Mouse (Mus musculus): ENCODE results near the gene Rad51d. TPM values are rescaled to one million over a fixed set of nuclear protein-coding genes. Genes with fewer than 3 reads are reported as not detected.
"Not testable (repeated sequence)": the region's sequence is repeated elsewhere in the genome, so short reads cannot be mapped to it uniquely, and the experiment has no call there.

Rad51d gene
- total RNA-seq, 1 experiment from 2014 or later: 16.0 TPM

GRCm38 (mm10) chr11:82833929-82834328 is 56.5 kb downstream of the Rad51d start:
- ATAC-seq (replicated peaks; ENCODE audit: low read depth, poor library complexity, severe bottlenecking): peak; percentile 83

GRCm38 (mm10) chr11:82832402-82832801 is 58.0 kb downstream of the Rad51d start:
- not testable (repeated sequence) for ATAC-seq (replicated peaks; ENCODE audit: low read depth, poor library complexity, severe bottlenecking)

GRCm38 (mm10) chr11:82831008-82831893 is 59.2 kb downstream of the Rad51d start:
- ATAC-seq (replicated peaks; ENCODE audit: low read depth, poor library complexity, severe bottlenecking): no peak

DNA sequence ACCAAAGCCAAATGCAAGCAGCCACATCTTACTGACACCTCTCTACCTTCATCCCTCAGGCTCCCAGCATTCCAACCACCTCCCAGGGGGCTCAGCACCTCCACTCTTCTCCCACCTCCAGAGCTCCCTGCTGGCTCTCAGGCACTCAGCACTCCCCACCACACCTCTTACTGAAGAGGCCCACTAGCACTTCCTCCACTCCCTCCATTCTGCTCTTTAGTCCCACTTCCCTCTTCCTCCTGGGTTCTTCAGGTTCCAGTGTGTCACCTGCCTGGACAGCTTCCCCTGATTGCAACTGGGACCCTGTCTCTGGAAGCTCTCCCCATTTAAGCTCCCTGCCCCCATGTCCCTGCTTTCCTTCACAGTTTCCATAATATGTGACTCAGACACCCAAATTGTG is 63.6 kb downstream of the Rad51d start:
- ATAC-seq (replicated peaks; ENCODE audit: low read depth, poor library complexity, severe bottlenecking): no peak

Other genes with a start within 250 kb of the Rad51d start
- gene Cct6b, start 126.3 kb downstream of the Rad51d start, total RNA-seq (2017): not detected in 2 replicates
- gene Zfp830, start 126.3 kb downstream of the Rad51d start, total RNA-seq (2017): 37.7 and 48.6 TPM in 2 replicates
- 55.3 and 62.4 TPM in 2 replicates for gene Lig3, start 109.5 kb downstream of the Rad51d start, total RNA-seq (2017)
- 12.5 and 14.4 TPM in 2 replicates for gene Rffl, start 19.4 kb downstream of the Rad51d start, total RNA-seq (2017)
- gene Fndc8, start 1.5 kb upstream of the Rad51d start, total RNA-seq (2017): not detected in 2 replicates
- 18.5 and 23.2 TPM in 2 replicates for gene Nle1, start 17.8 kb upstream of the Rad51d start, total RNA-seq (2017)
- not detected in 2 replicates for gene Unc45b, start 19.9 kb upstream of the Rad51d start, total RNA-seq (2017)
- 3.2 and 6.4 TPM in 2 replicates for gene Slfn5, start 60.7 kb upstream of the Rad51d start, total RNA-seq (2017)
- 39.6 and 42.1 TPM in 2 replicates for gene Slfn9, start 101.2 kb upstream of the Rad51d start, total RNA-seq (2017)
- 22.1 and 24.2 TPM in 2 replicates for gene Slfn8, start 130.2 kb upstream of the Rad51d start, total RNA-seq (2017)
- gene Slfn2, start 174.5 kb upstream of the Rad51d start, total RNA-seq (2017): 10.6 and 14.9 TPM in 2 replicates
- not detected in 2 replicates for gene Slfn1, start 226.2 kb upstream of the Rad51d start, total RNA-seq (2017)